Mouse (Mus musculus) R1 (cell line): ENCODE results near the gene Clstn3.
"Not testable (repeated sequence)": the region's sequence is repeated elsewhere in the genome, so short reads cannot be mapped to it uniquely, and the experiment has no call there.

ENCODE experiments used
- DNase-seq: peaks from one replicate; pipeline ENCODE4 v3.0.0-alpha.2; 2018; ENCODE audit warnings: low read depth, low spot score

Clstn3 gene

DNA sequence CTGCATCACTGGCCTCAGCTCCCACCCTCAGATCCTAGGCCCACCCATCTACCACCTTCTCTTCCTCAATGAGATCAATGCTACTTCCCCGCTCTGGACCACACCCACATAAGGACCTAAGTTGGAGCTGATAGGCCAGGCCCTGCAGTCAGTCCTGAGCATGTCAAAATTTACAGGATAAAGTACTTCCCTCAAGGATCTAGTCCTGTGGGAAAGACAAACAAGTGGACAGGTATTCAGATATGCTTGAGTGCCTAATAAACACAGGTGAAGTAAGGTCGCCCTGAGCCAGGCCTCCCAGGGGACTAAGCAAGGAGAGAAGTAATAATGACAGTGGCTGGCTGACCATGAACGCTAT lies 15.0 kb upstream of the Clstn3 start:
- peak; percentile 86 for DNase-seq

GRCm38 (mm10) chr6:124478874-124479572 lies 14.4 kb upstream of the Clstn3 start:
- DNase-seq: peak; percentile 72

- peak; percentile 92 for DNase-seq
Measured at GRCm38 (mm10) chr6:124477922-124478651, 13.5 kb upstream of the Clstn3 start.

GRCm38 (mm10) chr6:124477221-124477655 lies 12.6 kb upstream of the Clstn3 start:
- peak; percentile 89 for DNase-seq

DNA sequence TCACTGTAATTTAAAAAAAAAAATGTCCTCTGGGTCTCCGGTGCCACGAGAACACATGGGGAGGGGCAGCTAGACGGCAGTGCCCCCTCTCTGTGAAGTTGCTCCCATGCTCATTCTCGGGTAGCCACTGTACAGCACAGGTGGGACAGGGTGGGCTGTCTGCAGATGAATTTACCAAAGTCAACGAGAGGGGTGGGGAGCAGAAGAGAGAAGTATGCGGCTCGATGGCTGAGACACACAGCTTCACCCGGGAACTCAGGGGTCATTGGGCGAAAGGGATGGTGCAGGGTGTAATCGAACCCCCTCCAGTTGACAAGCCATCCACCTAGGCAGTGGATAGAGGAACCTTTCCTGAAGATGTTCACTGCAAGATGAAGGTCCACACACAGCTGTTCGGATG lies 12.2 kb upstream of the Clstn3 start:
- no peak for DNase-seq

GRCm38 (mm10) chr6:124476216-124476615 lies 11.6 kb upstream of the Clstn3 start:
- DNase-seq: peak; percentile 63

GRCm38 (mm10) chr6:124475335-124476075 lies 10.9 kb upstream of the Clstn3 start:
- peak; percentile 68 for DNase-seq

DNA sequence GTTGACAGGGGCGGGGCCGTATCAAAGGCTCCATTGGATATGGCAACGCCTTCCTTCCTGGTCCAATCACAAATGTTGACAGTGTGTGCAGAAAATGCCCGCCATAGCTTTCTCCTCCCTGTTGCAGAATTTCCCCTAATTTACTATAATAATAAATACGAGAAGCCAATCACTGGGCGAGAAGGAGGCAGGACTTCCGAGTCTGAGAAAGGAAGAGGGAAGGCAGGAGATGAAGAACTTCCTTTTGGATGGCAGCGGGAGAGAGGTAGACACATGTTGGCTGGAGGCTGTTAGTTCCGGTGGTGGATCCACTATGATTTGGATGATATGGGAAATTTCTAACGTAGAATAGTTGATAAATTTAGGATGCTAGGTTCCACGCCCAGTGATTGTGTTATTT lies 10.0 kb upstream of the Clstn3 start:
- DNase-seq: peak; percentile 98

DNA sequence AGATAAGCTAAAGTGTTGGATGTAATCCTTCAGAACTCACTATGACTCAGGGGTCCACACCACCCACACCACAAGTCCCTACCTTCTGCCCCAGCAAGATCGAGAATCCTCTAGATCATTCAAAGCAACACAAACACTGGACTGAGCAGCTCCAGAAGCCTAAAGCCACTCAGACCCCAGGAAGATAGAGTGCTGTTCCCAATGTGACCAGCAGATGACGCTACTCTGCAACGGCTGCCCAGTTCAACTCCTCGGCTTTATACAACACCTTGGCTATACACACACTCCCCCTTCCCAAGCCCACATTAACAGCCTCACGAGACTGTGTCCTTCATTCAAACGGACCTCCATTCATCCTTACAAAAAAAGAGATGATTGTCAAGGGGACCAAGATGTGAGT lies 8.2 kb upstream of the Clstn3 start:
- peak; percentile 84 for DNase-seq

- not testable (repeated sequence) for DNase-seq
Measured at GRCm38 (mm10) chr6:124471783-124472638, 7.4 kb upstream of the Clstn3 start.

DNA sequence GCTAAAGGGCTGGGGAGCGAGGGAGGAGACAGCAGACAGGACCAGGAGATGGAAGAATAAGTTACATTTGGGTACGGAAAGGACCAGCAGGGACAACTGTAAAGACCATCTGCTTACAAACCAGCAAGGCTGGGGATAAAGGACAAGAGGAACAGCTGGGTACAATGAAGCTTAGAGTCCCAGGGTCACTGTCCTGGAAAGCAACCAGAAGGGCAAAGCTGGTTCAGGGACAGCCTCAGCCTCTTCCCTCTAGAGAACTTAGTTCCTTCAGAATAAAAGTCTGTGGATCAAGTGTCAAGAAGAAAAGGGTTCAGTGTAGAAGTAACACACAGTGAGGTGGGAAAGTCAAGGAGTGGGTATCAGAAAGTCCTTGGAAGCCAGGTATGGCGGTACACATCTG lies 6.5 kb upstream of the Clstn3 start:
- no peak for DNase-seq

GRCm38 (mm10) chr6:124465729-124466128 lies 1.1 kb upstream of the Clstn3 start:
- no peak for DNase-seq

- no peak for DNase-seq
Measured at GRCm38 (mm10) chr6:124465299-124465698, 705 bp upstream of the Clstn3 start.

- DNase-seq: no peak
Measured at GRCm38 (mm10) chr6:124463881-124464291, 708 bp downstream of the Clstn3 start.

- DNase-seq: no peak
Measured at GRCm38 (mm10) chr6:124459388-124459787, 5.2 kb downstream of the Clstn3 start.

DNA sequence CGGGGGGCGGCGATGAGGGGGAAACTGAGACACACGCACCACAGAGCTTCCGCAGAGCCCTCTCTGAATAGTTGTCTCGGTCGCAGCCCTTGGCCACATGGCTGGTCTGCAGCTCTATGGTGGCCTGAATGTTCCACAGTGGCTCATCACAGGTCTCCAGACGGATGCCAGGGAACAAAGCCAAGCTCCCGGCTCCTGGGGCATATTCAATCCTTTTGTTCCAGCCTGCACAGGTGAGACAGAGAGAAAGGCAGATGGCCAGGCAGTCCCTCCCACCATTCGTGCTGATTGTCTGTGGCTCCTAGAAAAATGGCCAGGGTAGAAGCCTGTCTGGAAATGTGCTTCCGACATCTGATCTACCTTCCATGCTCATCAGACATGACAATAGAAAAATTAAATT lies 6.1 kb downstream of the Clstn3 start:
- DNase-seq: no peak

GRCm38 (mm10) chr6:124457827-124458226 lies 6.8 kb downstream of the Clstn3 start:
- DNase-seq: no peak

GRCm38 (mm10) chr6:124456243-124456642 lies 8.4 kb downstream of the Clstn3 start:
- no peak for DNase-seq

DNA sequence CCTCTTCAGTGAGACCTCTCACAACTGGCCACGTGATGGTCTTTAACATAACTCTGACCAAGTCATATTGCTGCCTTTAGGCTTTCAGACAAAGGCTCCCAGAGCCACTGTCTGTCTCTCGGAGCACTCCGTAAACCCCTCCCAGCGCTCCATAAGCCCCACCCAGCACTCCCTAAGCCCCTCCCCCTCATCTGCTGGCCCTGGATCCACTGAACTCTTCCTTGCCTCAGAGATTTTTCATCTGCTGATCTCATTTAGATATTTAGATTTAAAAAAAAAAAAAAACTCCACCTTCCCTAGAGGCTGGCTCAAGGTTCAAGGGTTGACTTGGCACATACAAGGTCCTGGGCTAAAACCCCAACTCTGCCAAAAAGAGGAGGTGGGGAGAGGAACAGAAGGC lies 10.8 kb downstream of the Clstn3 start:
- peak; percentile 71 for DNase-seq

- peak; percentile 15 for DNase-seq
Measured at GRCm38 (mm10) chr6:124451995-124452394, 12.6 kb downstream of the Clstn3 start.

DNA sequence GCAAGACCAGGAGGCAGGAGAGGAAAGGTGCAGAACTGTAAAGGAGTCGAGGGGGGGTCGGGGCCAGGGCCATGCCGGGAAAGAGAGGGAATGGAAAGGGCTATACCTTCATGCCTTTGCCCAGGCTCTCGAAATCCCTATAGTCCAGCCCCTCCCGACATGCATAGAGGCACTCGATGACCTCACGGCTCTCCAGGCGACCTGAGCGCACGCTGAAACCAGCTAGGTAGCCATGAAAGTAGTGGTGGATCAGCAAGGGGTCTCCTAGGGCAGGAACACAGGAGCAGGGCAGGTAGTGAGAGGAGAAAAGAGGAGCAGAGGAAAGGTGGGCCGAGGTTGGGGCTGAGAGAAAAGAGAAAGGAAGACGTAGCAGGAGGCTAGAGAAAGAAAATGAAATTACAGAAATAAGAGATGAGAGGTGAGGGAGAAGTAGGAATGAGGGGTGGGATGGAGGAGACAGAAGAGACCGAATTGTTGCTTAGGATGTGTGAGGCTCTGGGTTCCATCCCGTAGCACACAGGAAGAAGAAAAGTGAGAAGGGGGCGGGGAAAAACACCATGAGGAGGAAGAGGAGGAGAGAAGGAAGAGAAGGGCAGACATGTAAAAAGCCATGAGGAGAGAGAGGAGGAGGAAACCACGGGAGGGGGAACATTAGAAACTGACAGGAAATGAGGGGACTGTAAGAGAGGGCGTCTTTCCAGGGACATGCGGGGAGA lies 14.8 kb downstream of the Clstn3 start:
- peak; percentile 31 for DNase-seq
